Mouse (Mus musculus) spleen, adult 2 months (tissue): ENCODE data around the gene Atm.

Source experiments
- CTCF ChIP-seq: fragments of 200-500 bp; IDR thresholded peaks from 2 replicates; pipeline ENCODE4 v1.5.1; 2011; ENCODE audit warnings: mild to moderate bottlenecking, inconsistent platforms; ENCODE audit not compliant: insufficient read depth, insufficient read length, insufficient replicate concordance; ENCODE audit errors: extremely low read depth
- POLR2A ChIP-seq: fragments of 200-500 bp; IDR thresholded peaks from 2 replicates; pipeline ENCODE4 v1.6.1; 2011; ENCODE audit warnings: low read depth, low read length, inconsistent platforms

DNA sequence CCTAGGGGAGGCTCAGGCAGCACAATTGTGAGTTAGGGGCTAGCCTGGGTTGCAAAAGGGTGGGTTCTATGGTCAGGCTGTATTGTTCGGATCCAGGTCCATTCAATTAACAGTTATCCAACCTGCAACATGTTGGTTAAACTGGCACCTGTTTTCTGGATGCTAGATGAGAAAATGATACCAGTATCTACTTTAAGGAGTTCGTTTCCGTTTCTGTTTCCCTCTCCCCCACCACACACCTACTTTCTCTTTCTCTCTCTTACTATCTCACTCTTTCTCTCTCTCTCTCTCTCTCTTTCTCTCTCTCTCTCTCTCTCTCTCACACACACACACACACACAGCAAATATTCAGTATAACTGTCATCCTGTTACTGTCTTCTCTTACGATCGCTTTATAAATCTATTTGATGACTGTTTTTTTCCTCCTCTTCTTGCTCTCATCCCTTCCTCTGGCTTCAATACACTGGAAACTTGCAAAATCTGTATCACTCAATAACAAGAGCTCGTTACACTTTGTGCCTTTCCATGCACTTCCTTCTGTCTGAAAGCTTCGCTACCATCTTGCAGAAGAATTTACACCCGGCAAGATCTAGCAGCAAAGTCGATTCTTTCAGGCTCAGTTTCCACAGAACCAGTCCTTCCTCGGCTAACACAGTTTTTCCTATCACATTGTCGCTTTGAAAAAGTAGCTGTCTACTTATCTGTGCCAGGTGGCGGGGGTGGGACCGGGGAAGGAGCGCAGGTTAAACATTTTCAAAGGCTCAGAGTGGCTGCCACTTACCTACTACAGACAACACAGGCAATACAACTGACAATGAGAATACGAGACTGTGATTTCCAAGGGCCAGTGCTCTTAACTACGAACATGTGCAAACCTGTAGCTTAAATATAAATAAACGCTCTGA, 872 bp downstream of the Atm start:
- TF ChIP-seq CTCF = no peak
- TF ChIP-seq POLR2A = no peak
